Mouse (Mus musculus): ENCODE data around the gene Cyp2d22. TPM values are rescaled to one million over a fixed set of nuclear protein-coding genes. Genes with fewer than 3 reads are reported as not detected.
"Not testable (repeated sequence)": the region's sequence is repeated elsewhere in the genome, so short reads cannot be mapped to it uniquely, and the experiment has no call there.

Cyp2d22 gene
- polyA plus RNA-seq, 1 experiment from 2014 or later = not detected

GRCm38 (mm10) chr15:82363801-82364200 lies 16.3 kb downstream of the Cyp2d22 start:
- H3K4me3 ChIP-seq (ENCODE audit: inconsistent target); H3K27ac ChIP-seq; H3K36me3 ChIP-seq (ENCODE audit: inconsistent target); H3K79me2 ChIP-seq (ENCODE audit: inconsistent target): not testable (repeated sequence)
- 78% methylated on average over 3 of the region's 12 CpGs for WGBS (ENCODE audit: missing documents)

GRCm38 (mm10) chr15:82362234-82362633 lies 17.8 kb downstream of the Cyp2d22 start:
- Histone ChIP-seq H3K79me2 (ENCODE audit: inconsistent target) (no peaks in the 10 kb centered on the region), H3K36me3 (ENCODE audit: inconsistent target) (no peaks in the 10 kb centered on the region), H3K4me3 (ENCODE audit: inconsistent target) (no peak overlapping the region), H3K27ac (no peak overlapping the region)
- 87% methylated on average over 2 of the region's 4 CpGs for WGBS (ENCODE audit: missing documents)

GRCm38 (mm10) chr15:82361459-82362018 lies 18.5 kb downstream of the Cyp2d22 start:
- WGBS (ENCODE audit: missing documents) = 79% methylated on average over 11 of the region's 11 CpGs
- H3K79me2 ChIP-seq (ENCODE audit: inconsistent target) = no peaks in the 10 kb centered on the region
- H3K4me3 ChIP-seq (ENCODE audit: inconsistent target) = no peak overlapping the region
- H3K27ac ChIP-seq = no peak overlapping the region
- no peaks in the 10 kb centered on the region for H3K36me3 ChIP-seq (ENCODE audit: inconsistent target)

GRCm38 (mm10) chr15:82358431-82359260 lies 21.4 kb downstream of the Cyp2d22 start:
- Histone ChIP-seq H3K4me3 (ENCODE audit: inconsistent target) (no peak overlapping the region), H3K79me2 (ENCODE audit: inconsistent target) (peaks cover 4% of the 10 kb centered on the region), H3K27ac (no peak overlapping the region), H3K36me3 (ENCODE audit: inconsistent target) (no peaks in the 10 kb centered on the region)
- 81% methylated on average over 22 of the region's 22 CpGs for WGBS (ENCODE audit: missing documents)

GRCm38 (mm10) chr15:82354126-82354945 lies 25.7 kb downstream of the Cyp2d22 start, which contains the start of gene Ndufa6:
Ndufa6 (minus strand) TSS chr15:82354322.
- Histone ChIP-seq H3K27ac (peak within 1 kb of the TSS; percentile 70), H3K79me2 (ENCODE audit: inconsistent target) (peaks cover 47% of the 10 kb centered on the region), H3K4me3 (ENCODE audit: inconsistent target) (peak within 1 kb of the TSS; percentile 94), H3K36me3 (ENCODE audit: inconsistent target) (peaks cover 14% of the 10 kb centered on the region)
- WGBS (ENCODE audit: missing documents) = 2% methylated on average over 57 of the region's 57 CpGs

GRCm38 (mm10) chr15:82353745-82354113 lies 26.3 kb downstream of the Cyp2d22 start:
- H3K79me2 ChIP-seq (ENCODE audit: inconsistent target) = peaks cover 51% of the 10 kb centered on the region
- peak overlapping the region; percentile 70 for H3K27ac ChIP-seq
- peaks cover 18% of the 10 kb centered on the region for H3K36me3 ChIP-seq (ENCODE audit: inconsistent target)
- H3K4me3 ChIP-seq (ENCODE audit: inconsistent target) = peak overlapping the region; percentile 94
- WGBS (ENCODE audit: missing documents) = 1% methylated on average over 17 of the region's 23 CpGs

GRCm38 (mm10) chr15:82353078-82353744 lies 26.8 kb downstream of the Cyp2d22 start:
- H3K4me3 ChIP-seq (ENCODE audit: inconsistent target) = peak overlapping the region; percentile 94
- H3K79me2 ChIP-seq (ENCODE audit: inconsistent target) = peaks cover 51% of the 10 kb centered on the region
- H3K27ac ChIP-seq = peak overlapping the region; percentile 70
- H3K36me3 ChIP-seq (ENCODE audit: inconsistent target) = peaks cover 19% of the 10 kb centered on the region
- WGBS (ENCODE audit: missing documents) = 27% methylated on average over 14 of the region's 14 CpGs

- H3K36me3 ChIP-seq (ENCODE audit: inconsistent target) = peaks cover 19% of the 10 kb centered on the region
- H3K4me3 ChIP-seq (ENCODE audit: inconsistent target) = no peak overlapping the region
- H3K27ac ChIP-seq = no peak overlapping the region
- 74% methylated on average over 2 of the region's 3 CpGs for WGBS (ENCODE audit: missing documents)
- H3K79me2 ChIP-seq (ENCODE audit: inconsistent target) = peaks cover 67% of the 10 kb centered on the region
Observed at GRCm38 (mm10) chr15:82351480-82351879, 28.6 kb downstream of the Cyp2d22 start.

- Histone ChIP-seq H3K4me3 (ENCODE audit: inconsistent target) (no peak overlapping the region), H3K36me3 (ENCODE audit: inconsistent target) (peaks cover 19% of the 10 kb centered on the region), H3K79me2 (ENCODE audit: inconsistent target) (peaks cover 70% of the 10 kb centered on the region), H3K27ac (no peak overlapping the region)
- WGBS (ENCODE audit: missing documents) = 91% methylated on average over 4 of the region's 4 CpGs
Observed at GRCm38 (mm10) chr15:82350349-82350748, 29.7 kb downstream of the Cyp2d22 start.

- peaks cover 69% of the 10 kb centered on the region for H3K79me2 ChIP-seq (ENCODE audit: inconsistent target)
- WGBS (ENCODE audit: missing documents) = 77% methylated on average over 2 of the region's 2 CpGs
- H3K36me3 ChIP-seq (ENCODE audit: inconsistent target) = peaks cover 19% of the 10 kb centered on the region
- H3K27ac ChIP-seq = peak overlapping the region; percentile 34
- no peak overlapping the region for H3K4me3 ChIP-seq (ENCODE audit: inconsistent target)
Observed at GRCm38 (mm10) chr15:82348999-82349341, 31.1 kb downstream of the Cyp2d22 start.

GRCm38 (mm10) chr15:82348258-82348998 lies 31.6 kb downstream of the Cyp2d22 start:
- Histone ChIP-seq H3K4me3 (ENCODE audit: inconsistent target) (no peak overlapping the region), H3K36me3 (ENCODE audit: inconsistent target) (peaks cover 19% of the 10 kb centered on the region), H3K79me2 (ENCODE audit: inconsistent target) (peaks cover 64% of the 10 kb centered on the region), H3K27ac (peak overlapping the region; percentile 34)
- WGBS (ENCODE audit: missing documents) = 61% methylated on average over 8 of the region's 8 CpGs

GRCm38 (mm10) chr15:82347852-82348251 lies 32.2 kb downstream of the Cyp2d22 start:
- peak overlapping the region; percentile 67 for H3K27ac ChIP-seq
- H3K79me2 ChIP-seq (ENCODE audit: inconsistent target) = peaks cover 58% of the 10 kb centered on the region
- no peak overlapping the region for H3K4me3 ChIP-seq (ENCODE audit: inconsistent target)
- peaks cover 19% of the 10 kb centered on the region for H3K36me3 ChIP-seq (ENCODE audit: inconsistent target)
- 93% methylated on average over 12 of the region's 12 CpGs for WGBS (ENCODE audit: missing documents)

- Histone ChIP-seq H3K36me3 (ENCODE audit: inconsistent target) (peaks cover 19% of the 10 kb centered on the region), H3K27ac (peak overlapping the region; percentile 67)
- 56% methylated on average over 4 of the region's 4 CpGs for WGBS (ENCODE audit: missing documents)
Observed at GRCm38 (mm10) chr15:82347303-82347676, 32.8 kb downstream of the Cyp2d22 start.

More at GRCm38 (mm10) chr15:82347303-82347676, 32.8 kb downstream of the Cyp2d22 start:
- Histone ChIP-seq H3K79me2 (ENCODE audit: inconsistent target) (peaks cover 53% of the 10 kb centered on the region), H3K4me3 (ENCODE audit: inconsistent target) (peak overlapping the region; percentile 69)

All from macrophage (primary cell).